Mouse (Mus musculus) liver, postnatal 0 days (tissue): ENCODE measurements at regions not wholly inside any gene's neighbourhood (a gene's known extent, or its start where the extent isn't known, plus 50 kb on each side); places are given as distances from the start of the nearest gene placed in this dataset.

Source experiments
- ATAC-seq: fragments of 200-750 bp; cut with Nextera tagmentation; 2 replicates; pipeline ENCODE4 v1.8.0; 2017; ENCODE audit warnings: mild to moderate bottlenecking, moderate library complexity
- DNase-seq: peaks from one replicate; pipeline ENCODE4 v3.0.0-alpha.2; 2016
- H3K27ac ChIP-seq: fragments of 300-500 bp; sonication (generic); 2 replicates; pipeline ENCODE4 v1.5.1; 2014; ENCODE audit warnings: antibody characterized with exemption, moderate library complexity, mild to moderate bottlenecking, low read depth
- H3K27me3 ChIP-seq: fragments of 300-500 bp; sonication (generic); 2 replicates; pipeline ENCODE4 v1.6.1; 2014; ENCODE audit warnings: low read length, control low read depth, mixed read lengths; ENCODE audit not compliant: insufficient read depth
- H3K36me3 ChIP-seq: fragments of 300-500 bp; sonication (generic); replicated peaks from 2 replicates; pipeline ENCODE4 v1.6.1; 2014; ENCODE audit warnings: mild to moderate bottlenecking, control low read depth, low read length, moderate library complexity, mixed read lengths; ENCODE audit not compliant: insufficient read depth
- H3K4me1 ChIP-seq: fragments of 300-500 bp; sonication (generic); 2 replicates; pipeline ENCODE4 v1.6.1; 2014; ENCODE audit warnings: antibody characterized with exemption, mild to moderate bottlenecking, control low read depth; ENCODE audit not compliant: insufficient read depth
- H3K4me2 ChIP-seq: fragments of 300-500 bp; sonication (generic); 2 replicates; pipeline ENCODE4 v1.6.1; 2014; ENCODE audit warnings: low read depth, mild to moderate bottlenecking, low read length, moderate library complexity, mixed read lengths
- H3K4me3 ChIP-seq: fragments of 300-500 bp; sonication (generic); 2 replicates; pipeline ENCODE4 v1.5.1; 2014; ENCODE audit warnings: low read depth, low read length
- H3K9ac ChIP-seq: fragments of 300-500 bp; sonication (generic); replicated peaks from 2 replicates; pipeline ENCODE4 v1.6.1; 2014; ENCODE audit warnings: mild to moderate bottlenecking, moderate library complexity
- H3K9me3 ChIP-seq: fragments of 300-500 bp; sonication (generic); 2 replicates; pipeline ENCODE4 v1.6.1; 2016; ENCODE audit warnings: mild to moderate bottlenecking, control low read depth, low read length, mixed read lengths
- CTCF ChIP-seq: sonication (generic); IDR thresholded peaks from 2 replicates; pipeline ENCODE4 v1.5.1; 2016; ENCODE audit warnings: antibody characterized with exemption, low read depth
- EP300 ChIP-seq: IDR thresholded peaks from 2 replicates; pipeline ENCODE4 v1.6.1; 2016; ENCODE audit warnings: antibody characterized with exemption, low read depth, mild to moderate bottlenecking
- WGBS: fragments of 180-500 bp; shearing (Covaris S2); extraction: QIAGEN DNeasy Blood & Tissue Kit; methylation state at CpG from one replicate; pipeline ENCODE4 v1.1.7; 2014; ENCODE audit not compliant: insufficient replicate concordance; 5-methylcytosine and 5-hydroxymethylcytosine counted together

DNA sequence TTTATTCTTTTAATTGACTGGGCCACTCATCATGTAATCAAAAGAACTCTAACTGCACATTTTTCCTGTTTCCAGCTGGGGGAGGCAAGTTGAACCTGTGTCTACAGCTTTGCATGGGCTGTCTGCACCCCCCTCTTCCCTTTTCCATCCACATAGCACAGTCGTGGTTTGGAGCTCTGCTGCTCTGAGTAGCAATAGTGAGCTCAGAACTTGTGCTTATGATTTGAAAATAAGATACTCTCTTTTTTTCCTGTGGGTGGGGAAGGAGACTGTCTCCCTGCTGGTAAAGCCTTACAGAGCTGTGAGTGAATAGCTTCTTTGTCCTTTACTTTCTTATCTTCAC lies 72.2 kb upstream of the Pfn2 start:
- no peak for TF ChIP-seq EP300
- no peak for TF ChIP-seq CTCF
- Histone ChIP-seq H3K4me1 (no peaks in the 10 kb centered on the region), H3K27ac (no peak overlapping the region), H3K36me3 (no peaks in the 10 kb centered on the region), H3K9ac (no peak overlapping the region), H3K4me3 (no peak overlapping the region), H3K27me3 (no peaks in the 10 kb centered on the region), H3K4me2 (no peak overlapping the region), H3K9me3 (no peaks in the 10 kb centered on the region)
- WGBS, result 9% methylated on average over 1 of the region's 1 CpGs
- DNase-seq (no peak), ATAC-seq (no peak)

DNA sequence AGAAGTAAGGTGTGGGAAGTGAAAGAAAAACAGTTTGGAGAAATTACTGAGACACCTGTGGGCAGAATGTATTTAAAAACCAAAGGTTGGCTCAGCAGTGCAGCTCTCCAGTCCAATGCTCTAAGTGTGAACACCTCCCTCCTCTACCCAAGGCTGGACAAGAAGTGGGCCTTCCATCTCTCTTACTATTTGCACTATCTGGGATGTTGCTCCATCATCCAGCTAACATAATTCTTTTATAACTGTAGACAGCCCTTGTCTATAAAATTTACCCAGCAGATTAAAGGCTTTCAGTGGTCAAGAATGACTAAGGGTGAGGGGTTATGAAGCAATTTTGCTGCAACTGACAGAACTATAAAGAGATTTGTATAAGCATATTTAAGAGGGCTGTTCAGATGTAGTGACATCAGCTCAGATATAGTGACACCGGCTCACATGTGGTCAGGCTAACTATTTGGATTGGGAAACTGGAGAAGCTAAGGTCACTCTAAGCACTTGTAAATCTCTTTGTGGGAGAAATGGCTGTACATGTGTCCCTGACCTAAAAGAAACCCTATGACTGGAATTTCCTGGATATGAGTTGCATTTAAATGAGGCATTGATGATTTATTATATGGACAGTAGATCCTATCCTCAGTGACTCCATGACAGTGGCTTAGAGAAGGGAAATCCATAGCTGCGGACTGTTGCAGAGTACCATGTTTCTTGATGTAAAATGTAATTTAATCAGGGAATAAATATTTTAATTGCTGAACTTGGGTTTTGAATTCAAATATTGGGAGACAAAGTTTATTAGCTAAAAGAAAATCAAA lies 73.4 kb upstream of the Pfn2 start:
- H3K4me1 ChIP-seq, result no peaks in the 10 kb centered on the region
- H3K4me3 ChIP-seq, result no peak overlapping the region
- TF ChIP-seq CTCF (no peak), EP300 (no peak)
- H3K9me3 ChIP-seq, result no peaks in the 10 kb centered on the region
- no peaks in the 10 kb centered on the region for H3K27me3 ChIP-seq
- no peak overlapping the region for H3K4me2 ChIP-seq
- H3K27ac ChIP-seq, result no peak overlapping the region
- no peak for ATAC-seq
- H3K36me3 ChIP-seq, result no peaks in the 10 kb centered on the region
- no peak overlapping the region for H3K9ac ChIP-seq
- DNase-seq, result no peak
- 83% methylated on average over 2 of the region's 2 CpGs for WGBS

DNA sequence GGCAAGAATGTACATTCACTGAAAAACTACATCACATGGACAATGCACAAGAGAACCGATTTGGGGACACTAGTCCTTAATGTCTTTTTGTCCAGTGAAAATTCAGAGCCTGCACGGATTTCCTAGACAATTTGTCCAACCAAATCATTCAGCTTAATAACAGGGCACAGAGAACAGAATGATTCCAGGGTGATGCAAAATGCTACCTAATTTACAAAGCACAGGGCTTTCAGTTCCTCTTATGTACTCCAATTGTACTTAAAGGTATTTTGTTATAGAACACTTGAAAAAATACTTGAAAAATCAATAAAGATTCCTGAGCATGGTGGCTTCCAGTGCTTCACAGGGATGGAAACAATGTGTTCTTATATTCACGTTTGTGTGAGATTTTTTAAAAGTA lies 75.2 kb upstream of the Pfn2 start:
- H3K36me3 ChIP-seq, result no peaks in the 10 kb centered on the region
- H3K9me3 ChIP-seq, result no peaks in the 10 kb centered on the region
- H3K27ac ChIP-seq, result no peak overlapping the region
- ATAC-seq (no peak), DNase-seq (no peak)
- no peak overlapping the region for H3K9ac ChIP-seq
- H3K4me2 ChIP-seq, result no peak overlapping the region
- no peaks in the 10 kb centered on the region for H3K4me1 ChIP-seq
- TF ChIP-seq EP300 (no peak), CTCF (no peak)
- H3K4me3 ChIP-seq, result no peak overlapping the region
- H3K27me3 ChIP-seq, result no peaks in the 10 kb centered on the region
- 63% methylated on average over 3 of the region's 3 CpGs for WGBS

DNA sequence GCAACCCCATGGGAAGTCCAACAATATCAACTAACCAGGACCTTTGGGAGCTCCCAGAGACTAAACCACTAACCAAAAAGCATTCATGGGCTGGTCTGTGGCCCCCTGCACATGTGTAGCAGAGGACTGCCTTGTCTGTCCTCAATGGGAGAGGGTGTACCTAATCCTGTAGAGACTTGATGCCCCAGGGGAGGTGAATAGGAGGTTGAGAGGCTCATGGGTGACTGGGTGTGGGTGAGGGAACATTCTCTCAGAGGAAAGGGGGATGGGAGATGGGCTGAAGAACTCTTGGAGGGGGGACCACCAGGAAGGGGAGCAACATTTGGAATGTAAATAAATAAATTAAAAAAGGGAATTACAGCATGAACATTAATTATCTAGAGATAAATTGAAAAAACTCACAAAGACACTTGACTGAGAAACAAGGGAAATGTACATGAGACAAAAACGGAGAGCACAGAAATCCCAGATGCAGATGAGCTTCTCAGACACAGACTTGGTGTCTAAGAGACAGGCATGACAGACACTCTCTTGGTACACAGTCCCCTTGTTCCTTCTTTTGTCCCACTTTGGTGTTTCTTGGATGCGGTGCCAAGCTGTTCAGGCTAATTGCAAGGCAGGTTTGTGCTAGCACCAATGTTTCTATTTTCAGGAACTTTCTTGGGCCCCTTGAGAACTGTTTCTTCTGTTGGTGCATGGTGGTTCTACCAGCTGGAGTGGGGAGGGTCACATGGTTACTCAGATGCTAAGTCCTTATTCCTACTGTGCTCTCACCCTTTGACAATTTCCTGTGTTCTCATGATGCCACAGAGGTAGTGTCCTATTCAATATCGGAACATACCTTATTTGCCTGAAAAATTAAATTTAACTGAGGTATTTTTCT lies 85.0 kb upstream of the Pfn2 start:
- Histone ChIP-seq H3K27ac (no peak overlapping the region), H3K9ac (no peak overlapping the region), H3K9me3 (no peaks in the 10 kb centered on the region), H3K4me2 (no peak overlapping the region), H3K4me3 (no peak overlapping the region), H3K4me1 (no peaks in the 10 kb centered on the region), H3K36me3 (no peaks in the 10 kb centered on the region), H3K27me3 (no peaks in the 10 kb centered on the region)
- TF ChIP-seq EP300, result no peak
- DNase-seq (no peak), ATAC-seq (no peak)
- 82% methylated on average over 3 of the region's 3 CpGs for WGBS

DNA sequence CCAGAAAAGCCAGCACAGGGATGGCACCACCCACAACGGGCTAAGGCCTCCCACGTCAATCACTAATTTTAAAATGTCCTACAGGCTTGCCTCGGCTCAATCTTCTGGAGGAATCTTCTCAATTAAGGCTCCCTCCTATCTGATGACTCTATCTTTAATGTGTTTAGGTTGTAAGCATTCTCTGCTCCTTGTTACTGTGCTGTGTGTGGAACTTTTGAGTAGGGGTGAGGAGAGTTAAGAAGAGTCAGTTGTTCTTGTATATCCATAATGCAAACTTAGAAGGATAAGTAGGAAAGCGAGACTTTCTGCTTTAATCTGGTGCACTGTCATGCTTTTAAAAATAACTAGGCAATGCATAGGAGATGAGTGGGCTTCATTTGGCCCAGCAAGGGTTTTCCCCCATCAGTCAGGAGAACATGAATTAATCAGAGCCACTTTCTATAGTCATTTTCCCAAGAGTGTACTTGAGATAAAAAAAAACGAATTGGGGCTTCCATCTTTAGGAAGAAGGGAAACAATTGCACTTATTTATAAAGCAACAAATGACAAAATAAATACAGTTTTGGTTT lies 87.2 kb upstream of the Pfn2 start:
- H3K9me3 ChIP-seq, result no peaks in the 10 kb centered on the region
- H3K36me3 ChIP-seq, result no peaks in the 10 kb centered on the region
- TF ChIP-seq EP300 (no peak), CTCF (no peak)
- H3K9ac ChIP-seq, result no peak overlapping the region
- ATAC-seq (no peak), DNase-seq (no peak)
- H3K4me2 ChIP-seq, result no peak overlapping the region
- no peaks in the 10 kb centered on the region for H3K27me3 ChIP-seq
- H3K4me1 ChIP-seq, result no peaks in the 10 kb centered on the region
- no peak overlapping the region for H3K27ac ChIP-seq
- no peak overlapping the region for H3K4me3 ChIP-seq
- 56% methylated on average over 5 of the region's 5 CpGs for WGBS

DNA sequence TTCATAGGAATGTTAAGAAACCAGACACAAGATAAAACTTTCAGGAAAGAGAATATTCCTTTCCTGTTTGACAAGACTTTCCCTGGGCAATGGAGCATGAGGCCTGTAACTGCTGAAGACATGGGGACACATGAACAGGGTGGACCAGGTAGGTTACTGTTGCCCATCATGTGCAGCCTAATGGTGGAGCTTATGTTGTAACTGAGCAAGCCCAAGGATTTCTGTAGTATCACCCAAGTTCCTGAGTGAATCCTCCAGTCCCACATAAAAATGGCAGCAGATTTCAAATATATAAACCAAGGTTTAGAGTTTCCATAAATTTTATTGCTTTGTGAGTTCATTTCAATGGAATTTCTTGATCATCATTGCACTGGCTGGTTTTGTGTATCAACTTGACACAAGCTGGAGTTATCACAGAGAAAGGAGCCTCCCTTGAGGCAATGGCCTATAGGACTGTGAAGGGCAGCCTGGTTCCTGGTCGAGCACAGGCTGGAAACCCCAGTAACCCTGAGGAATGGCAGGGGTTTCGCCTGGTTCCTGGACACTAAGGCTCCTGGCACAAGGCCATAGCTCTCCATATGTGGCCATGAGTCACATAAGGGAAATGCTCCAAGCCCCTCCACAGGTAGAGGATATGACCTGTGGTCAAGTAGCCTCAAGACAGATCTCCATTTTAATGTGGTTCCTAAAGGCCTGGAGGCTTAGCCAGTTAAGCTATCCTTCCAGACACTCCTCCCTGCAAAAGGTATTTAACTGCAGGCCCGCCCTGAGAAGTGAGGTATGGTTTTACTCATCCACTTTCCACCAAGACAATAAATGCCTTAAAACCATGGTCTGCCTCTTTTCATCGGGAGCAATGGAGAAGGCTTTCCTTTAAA lies 92.9 kb upstream of the Pfn2 start:
- WGBS, result 74% methylated on average over 4 of the region's 4 CpGs

More for the DNA sequence above, 92.9 kb upstream of the Pfn2 start:
- no peaks in the 10 kb centered on the region for H3K27me3 ChIP-seq
- ATAC-seq (no peak), DNase-seq (no peak)
- no peak overlapping the region for H3K9ac ChIP-seq
- H3K4me1 ChIP-seq, result no peaks in the 10 kb centered on the region
- H3K4me3 ChIP-seq, result no peak overlapping the region
- no peaks in the 10 kb centered on the region for H3K9me3 ChIP-seq
- no peak overlapping the region for H3K27ac ChIP-seq
- H3K4me2 ChIP-seq, result no peak overlapping the region
- TF ChIP-seq CTCF (no peak), EP300 (no peak)
- no peaks in the 10 kb centered on the region for H3K36me3 ChIP-seq
